Mouse (Mus musculus): ENCODE measurements around the gene Spef1.

Gene Spef1

DNA sequence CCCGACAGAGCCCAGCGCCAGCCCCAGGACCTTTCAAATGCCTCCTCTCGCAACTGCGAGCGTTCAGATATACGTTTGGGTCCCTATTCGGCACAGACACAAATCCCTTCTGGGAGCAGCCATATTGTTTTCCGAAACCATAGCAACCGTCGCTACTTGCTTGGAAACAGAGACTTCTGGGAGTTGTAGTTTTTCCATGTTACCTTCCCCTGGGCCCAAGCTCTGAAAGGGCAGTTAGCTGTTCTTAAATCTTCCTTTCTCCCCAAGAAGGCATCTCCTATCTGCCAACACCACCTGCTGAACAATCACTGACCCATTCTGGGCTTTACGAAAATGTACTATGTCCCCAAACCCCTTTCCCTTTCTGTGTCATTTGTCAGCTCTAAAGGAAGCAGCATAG, 12.4 kb downstream of the Spef1 start:
- peak; percentile 82 for DNase-seq (ENCODE audit: low read depth, low spot score)

DNA sequence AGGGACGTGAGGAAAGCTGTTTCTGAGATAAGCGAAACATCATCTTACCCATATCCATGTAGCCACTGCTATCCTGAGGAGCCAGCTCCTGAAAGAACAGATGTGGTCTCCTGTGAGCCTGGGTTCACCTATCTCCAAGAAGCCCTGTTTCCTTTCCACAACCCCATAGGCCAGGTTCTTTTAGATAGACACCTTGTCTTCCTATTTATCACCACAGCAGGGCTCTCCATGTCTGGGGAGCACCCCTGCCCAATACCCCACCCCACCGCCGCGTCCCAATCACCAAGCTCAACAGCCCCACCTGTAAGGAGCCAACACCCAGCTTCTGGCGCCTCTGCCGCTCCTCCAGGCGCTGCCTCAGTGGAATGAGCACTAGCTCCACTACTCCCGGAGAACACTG, 14.8 kb downstream of the Spef1 start:
- DNase-seq (ENCODE audit: low read depth, low spot score): no peak

DNA sequence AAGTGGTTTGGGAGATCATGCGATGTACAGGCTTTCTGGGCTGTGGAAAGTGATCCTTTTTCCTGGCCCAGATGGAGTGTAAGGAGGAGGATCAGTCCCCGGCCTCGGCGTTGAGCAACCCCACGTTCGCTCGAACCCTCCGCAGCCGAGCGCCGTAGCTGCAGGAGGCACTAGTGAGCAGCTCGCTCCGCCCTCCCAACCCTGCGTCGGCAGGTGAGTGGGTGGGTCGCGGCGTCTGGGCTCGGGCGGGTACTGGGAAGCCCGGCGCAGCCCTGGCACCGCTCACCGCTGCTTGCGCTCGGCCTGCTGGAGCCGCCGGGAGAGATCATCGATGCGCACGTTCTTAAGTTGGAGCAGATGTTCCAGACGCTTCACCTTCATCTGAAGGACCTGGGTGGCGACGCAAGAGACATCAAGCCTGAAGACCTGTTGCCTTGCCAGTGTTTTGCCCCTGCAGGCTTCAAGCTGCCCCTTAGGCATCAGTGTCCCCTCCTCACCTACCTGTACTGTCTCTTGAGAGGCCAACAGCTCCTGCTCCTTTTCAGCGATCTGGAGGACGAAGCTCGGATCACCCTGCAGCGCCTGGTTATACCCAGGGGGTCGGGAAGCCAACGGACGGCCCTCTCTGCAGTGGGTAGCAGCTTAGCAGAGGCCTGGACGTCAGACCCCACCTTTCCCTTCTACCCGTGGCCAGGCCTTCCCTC, 15.5 kb downstream of the Spef1 start:
- no peak for DNase-seq (ENCODE audit: low read depth, low spot score)

DNA sequence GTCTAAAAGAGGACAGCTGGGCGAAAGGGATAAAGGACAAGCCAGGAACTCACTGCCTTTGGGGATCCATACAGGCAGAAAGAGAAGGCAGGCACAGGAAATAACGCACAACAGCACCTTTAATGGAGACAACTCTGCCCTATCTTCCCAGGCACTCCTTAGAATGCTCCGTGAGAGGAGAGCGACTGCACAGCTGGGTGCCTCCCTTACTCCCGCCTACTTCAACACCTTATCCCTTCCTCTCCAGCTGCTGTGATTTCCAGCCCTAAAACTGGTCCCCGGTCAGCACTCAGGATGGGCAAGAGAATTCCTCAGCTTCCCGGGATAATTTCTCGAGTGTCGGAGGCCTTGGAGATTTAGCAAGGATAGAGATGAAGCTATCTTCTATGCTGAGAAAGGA, 16.1 kb downstream of the Spef1 start:
- no peak for DNase-seq (ENCODE audit: low read depth, low spot score)

DNA sequence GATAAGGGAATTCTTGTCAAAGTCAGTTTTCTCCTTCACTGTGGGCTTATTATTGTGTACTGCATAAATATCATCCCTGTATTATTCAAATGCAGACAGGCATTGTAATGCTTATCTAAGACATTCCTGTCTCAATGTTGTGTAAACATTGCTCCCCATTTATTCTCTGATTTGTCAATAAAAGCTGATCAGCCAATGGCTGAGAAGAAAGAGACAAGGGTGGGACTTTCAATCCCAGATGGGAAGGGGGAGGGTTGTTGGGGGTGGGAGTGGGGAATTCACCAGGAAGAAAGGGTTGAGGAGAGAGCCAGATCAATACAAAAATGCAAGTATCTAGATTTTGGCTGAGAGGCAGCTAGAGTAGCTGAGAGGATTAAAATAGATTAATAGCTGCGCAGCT, 18.2 kb downstream of the Spef1 start:
- no peak for DNase-seq (ENCODE audit: low read depth, low spot score)

DNA sequence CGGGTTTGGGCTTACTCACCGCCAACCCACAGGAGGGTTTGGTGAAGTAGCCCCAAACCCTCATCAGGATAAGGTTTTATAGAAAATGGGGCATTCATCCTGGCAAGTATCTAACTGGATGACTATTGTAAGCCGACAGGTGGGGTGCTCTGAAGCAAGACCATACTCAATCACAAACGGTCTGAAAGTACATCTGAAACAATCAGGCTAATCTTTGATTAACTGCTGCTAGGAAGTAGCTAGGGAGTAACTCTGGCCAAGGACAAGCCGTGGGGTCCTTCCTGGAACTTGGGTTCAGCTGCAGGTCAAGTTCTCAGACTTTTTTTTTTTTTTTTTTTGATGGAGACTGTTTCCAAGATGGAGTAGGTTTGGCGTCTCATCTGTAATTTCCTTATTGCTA, 19.1 kb downstream of the Spef1 start:
- no peak for DNase-seq (ENCODE audit: low read depth, low spot score)

DNA sequence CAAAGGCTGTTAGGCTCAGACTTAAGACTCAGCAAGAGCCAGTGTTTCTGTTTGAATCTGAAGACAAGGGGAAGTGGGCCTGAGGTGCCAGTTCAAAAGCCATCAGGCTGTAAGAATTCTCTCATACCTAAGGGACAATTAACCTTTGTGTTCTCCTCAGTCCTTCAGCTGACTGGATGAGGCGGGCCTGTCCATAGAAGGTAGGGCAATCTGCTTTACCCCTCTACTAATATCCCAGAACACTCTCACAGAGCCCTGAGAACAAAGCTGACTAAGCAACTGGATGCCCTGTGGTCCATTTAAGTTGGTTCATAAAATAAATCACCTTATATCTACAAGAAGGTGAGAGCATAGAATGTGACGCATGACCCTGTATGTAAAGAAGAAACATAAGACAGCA, 20.9 kb downstream of the Spef1 start:
- no peak for DNase-seq (ENCODE audit: low read depth, low spot score)

DNA sequence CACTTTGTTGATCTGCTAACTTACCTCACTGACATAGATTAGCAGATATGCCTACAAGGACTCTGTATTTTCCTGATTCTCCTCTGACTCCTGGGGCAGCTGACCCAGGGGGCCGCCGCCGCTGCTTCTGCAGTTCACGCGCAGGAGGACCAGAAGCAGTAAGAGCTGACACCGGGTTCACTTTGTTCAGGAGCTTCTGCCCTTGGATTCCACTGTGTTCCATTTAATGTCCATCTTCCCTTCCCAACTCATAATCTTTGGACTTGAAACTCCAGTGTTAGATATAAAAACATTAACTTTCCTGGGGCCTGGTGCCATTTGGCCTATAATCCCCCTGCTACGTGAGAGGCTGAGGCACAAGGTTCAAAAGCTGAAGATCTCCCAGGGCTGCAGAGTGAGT, 23.2 kb downstream of the Spef1 start:
- no peak for DNase-seq (ENCODE audit: low read depth, low spot score)

DNA sequence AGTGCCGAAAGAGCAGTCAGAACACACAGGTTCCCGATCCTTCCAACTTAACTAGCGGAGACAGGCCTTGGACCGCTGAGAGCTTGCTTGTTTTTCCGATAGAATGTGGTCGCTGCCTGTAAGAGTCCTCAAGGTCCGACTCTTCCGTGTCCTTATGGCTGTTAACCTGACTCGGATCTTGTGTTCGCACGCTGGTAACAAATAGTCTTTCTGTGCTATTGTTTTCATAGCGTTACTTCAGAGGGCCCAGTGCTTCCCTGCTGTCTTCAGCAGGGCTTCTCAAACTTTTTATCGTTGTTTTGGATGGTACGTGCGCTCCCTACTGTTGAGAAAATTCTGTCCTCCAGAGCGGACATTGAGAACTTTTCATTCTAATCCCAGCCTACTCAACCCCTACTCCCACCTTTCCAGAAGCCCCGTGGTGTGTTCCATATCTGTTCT, 26.4 kb downstream of the Spef1 start:
- peak; percentile 35 for DNase-seq (ENCODE audit: low read depth, low spot score)

DNA sequence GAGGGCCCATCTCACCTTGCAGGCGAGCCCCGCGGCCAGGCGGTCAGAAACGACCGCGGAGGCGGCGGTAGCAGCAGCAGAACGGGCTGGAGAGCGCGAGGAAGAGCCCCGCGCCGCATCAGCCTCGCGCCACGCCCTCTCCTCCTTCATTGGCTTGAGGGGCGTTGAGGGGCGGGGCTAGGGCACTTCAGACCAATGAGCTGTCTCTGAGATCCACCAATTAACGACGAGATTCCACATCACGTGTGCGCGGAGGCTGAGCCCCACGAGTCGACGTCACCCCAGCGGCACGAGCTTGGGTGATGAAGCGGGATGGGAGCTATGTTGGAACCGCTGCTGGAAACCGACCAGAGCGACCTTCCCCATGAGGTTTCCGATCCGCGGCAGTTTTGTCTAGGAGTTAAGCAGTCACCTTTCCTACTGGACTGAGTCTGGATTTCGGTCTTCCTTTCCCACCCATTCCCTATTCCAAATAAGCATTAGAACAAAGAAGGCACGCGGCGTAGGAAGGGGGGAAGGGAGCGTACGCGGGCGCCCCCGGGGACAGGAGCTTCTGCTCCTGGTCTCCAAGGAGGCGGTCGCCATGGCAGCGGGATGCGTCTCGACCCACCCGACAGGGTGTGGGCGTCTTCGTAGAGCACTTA, 27.0 kb downstream of the Spef1 start, which contains the start of gene 1700037H04Rik:
Gene 1700037H04Rik, minus strand, starts transcription at position 144 of the 644 bp plus-strand sequence.
- peak; percentile 99 for DNase-seq (ENCODE audit: low read depth, low spot score)

DNA sequence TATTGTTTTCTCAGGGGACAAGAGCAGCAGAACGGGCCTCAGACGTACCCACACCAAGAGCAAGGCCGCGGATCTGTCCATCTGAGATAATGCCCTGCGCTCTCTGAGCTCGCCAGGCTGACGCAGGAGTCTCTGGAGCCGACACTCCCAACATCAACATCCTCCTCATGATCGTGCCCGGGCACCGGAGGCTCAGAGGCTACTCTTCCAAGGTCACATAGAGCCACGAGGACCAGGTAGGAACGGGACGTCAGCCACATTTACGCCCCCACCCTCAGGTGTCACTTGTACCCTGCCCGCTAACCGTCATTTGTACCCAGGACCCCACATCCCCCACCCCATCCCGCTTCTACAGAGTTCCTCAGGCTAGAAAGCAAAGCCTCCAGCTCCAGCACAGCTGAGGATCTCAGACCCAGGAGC, 27.6 kb downstream of the Spef1 start:
- peak; percentile 43 for DNase-seq (ENCODE audit: low read depth, low spot score)

DNA sequence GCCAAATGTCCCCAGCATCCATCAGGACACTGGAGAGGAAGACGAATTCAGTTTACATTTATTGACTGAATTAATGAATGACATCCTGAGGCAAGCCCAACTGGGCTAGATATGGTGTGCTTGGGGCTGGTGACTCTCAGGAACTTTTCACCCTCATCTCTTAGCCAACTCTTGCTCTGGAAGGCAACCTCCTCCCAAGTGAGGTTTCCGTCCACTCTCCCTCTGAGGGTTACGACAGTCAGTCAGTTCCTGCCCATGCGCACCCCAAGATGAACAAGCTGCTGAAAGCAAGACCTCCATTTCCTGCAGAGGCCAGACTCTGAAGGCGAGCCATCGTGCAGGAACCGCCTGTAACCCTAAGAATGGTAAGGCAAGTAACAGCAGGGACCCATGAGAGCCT, 30.1 kb downstream of the Spef1 start:
- DNase-seq (ENCODE audit: low read depth, low spot score): no peak

DNA sequence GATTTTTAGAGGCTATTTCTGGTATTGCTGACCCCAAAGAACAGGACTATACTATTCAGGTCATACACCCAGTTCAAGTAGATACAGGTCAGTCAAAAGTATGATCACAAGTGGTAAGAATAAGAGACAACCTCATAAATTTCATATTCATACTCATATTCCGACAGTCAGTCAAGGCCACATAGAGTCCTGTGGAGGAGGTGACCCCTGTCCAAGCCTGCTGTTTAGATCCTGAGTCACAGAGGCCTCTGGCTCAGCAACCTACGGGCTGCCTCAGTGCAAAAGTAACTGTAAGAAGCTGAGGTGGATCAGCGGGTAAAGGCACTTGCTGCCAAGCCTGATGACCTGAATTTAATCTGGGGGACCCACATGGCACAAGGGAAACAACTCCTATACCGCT, 33.0 kb downstream of the Spef1 start:
- no peak for DNase-seq (ENCODE audit: low read depth, low spot score)

DNA sequence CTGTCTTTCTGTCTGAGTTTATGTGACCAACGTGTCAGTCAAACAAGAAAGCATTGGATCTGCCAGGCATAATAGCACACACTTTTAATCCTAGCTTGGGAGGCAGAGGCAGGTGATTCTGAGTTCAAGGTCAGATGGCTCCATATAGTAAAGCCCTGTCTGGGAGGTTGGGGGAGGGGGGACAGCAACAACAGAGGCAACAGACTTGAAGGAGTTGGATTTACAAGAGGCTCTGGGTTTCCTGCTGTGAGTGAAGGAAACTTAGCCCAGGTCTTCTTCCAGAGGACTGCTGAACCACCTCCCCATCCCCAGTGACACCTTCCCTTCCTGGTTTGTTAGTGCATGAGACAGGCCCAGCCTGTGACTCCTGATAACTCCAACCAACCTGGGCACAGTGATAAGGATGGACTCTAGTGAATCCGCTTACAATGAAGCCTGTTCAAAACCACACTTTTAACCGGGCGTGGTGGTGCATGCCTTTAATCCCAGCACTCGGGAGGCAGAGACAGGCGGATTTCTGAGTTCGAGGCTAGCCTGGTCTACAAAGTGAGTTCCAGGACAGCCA, 34.8 kb downstream of the Spef1 start:
- no peak for DNase-seq (ENCODE audit: low read depth, low spot score)

DNA sequence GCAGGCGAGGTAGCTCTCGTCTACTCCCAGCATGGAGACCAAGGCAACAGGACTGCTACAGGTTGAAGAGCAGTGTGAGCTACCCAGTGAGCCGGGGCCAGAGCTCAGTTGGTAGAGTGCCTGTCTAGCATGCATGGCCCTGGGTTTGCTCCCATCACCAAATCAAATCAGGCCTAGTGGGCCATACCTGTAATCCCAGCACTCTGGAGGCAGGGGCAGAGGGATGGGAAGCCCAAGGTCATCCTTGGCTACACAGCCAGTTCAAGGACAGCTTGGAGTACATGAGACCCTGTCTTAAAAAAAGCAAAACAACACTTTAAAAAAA, 37.9 kb downstream of the Spef1 start:
- no peak for DNase-seq (ENCODE audit: low read depth, low spot score)

DNA sequence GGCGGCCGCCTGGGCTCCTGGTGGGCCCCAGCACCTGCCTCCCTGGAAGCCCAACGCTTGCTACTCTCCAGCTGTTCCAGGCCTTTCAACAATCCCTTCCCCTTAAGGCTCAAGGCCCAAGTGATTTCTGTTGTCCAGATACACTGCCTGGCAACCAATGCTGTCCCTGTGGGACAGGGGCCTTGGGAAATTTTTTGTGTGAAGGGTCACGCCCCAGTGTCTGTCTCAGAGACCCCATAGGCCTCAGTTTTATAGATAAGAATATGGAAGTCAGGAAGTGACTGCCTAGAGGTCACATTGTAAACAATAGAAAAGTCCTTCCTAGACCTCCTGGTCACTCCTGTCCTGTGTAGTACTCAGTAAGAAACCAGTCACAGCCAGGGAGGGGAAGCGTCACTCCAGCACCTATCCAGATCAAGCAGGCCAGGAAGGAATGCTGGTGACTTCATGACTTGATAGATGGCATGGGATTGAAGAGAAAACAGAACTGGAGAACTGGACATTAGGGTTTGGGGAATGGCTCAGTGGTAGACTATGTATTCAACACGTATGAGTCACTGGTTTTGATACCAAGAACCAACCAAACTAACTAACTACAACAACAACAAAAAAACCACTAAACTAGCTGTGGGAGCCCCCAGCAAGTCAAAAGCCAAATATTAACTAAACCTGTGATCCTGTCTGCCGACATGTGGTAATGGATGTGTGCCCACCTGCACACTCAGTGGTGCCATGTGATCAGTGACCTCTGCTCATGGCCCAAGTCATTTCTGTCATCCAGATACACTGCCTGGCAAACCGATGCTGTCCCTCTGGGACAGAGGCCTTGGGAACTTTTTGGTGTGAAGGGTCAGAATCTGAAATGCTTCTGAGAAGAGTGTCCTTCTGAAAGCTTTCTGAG, 38.5 kb downstream of the Spef1 start:
- DNase-seq (ENCODE audit: low read depth, low spot score): no peak

DNA sequence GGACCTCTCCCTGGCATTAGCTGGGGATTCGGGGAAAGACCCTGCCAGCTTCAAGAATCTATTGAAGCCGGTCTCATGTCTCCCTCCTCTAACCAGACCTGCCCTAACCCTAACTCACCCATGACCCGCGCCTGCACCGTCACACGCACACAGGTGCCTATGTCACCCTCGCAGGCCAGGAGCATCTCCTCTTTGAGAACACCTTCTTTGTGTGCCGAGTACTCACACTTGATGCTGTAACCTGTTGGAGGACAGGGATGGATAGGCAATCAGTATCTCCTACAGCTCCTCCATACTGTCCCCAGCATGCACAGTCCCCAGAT, 40.1 kb downstream of the Spef1 start:
- no peak for DNase-seq (ENCODE audit: low read depth, low spot score)

DNA sequence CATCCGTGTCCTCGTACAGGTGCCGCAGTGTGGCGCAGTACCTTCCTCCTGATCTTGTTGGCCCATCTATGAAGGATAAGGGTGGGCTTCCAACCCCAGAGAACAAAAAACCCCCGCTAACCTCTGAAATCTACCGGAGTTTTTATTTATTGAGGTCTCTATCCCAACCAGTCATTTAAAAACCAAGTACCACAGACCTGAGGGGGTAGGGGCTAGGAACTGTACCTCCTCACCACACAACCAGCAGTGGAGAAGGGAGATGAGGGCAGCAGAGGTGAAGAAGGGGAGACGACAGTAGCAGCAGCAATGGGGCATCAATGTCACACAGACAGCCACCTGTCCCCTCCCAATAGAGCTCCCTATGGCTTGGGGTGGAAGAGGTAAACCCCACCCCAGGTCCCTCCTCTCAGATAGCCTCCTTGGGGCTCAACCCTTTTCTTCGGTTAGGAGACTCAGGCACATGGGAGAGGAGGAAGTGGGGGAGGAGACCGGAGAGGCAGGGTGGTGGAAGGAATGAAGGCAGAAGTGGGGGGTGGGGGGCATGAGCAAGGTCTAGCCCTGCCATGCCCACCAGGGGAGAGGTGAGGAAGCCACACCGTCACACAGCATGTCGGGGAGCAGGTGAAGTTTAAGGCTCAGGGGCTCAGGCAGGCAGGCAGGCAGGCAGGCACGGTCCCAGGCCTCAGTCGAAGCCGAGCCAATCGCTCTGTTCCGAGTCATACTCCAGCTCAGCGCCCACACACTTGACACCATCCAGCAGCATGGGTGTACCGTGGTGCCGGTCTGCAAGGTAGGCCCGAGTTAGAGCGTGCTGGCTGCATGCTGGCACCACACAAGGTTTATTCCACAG, 40.7 kb downstream of the Spef1 start:
- DNase-seq (ENCODE audit: low read depth, low spot score): no peak

DNA sequence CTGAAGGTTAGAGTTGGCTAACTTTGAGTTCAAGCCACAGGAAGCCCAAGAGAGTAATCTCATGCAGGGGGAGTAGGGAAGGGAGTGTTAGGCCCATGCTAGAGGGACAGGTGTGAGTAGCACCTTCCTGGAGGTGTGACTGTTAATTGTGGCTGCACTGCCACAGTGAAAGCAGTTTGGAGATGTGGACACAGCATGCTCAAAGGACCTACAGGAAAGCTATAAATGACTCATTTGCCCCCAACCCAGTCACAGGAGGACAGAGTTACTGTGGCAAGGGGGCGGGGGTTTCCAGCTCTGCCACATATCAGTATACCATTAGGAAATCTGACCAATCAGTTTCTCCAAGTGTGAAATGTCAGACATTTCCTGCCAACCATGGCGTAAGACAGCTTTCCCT, 41.5 kb downstream of the Spef1 start:
- no peak for DNase-seq (ENCODE audit: low read depth, low spot score)

DNA sequence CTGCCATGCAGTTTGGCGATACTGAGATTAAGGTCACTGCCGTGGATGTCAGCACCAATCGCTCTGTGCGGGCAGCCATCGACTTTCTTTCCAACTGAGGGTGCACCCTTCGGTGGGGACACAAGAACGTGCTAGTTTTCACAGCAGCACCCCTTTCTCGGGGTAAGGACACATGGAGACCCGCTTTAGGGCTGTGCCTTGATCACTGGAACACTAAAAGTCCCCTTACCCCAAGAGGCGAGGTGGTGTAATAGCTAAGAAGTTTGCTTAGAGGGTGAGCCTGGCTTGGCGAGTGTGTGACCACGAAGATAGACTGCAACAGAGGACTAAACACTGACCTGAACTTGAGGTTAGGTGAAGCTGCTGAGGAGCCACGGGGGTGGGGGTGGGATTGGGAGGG, 42.0 kb downstream of the Spef1 start:
- no peak for DNase-seq (ENCODE audit: low read depth, low spot score)

DNA sequence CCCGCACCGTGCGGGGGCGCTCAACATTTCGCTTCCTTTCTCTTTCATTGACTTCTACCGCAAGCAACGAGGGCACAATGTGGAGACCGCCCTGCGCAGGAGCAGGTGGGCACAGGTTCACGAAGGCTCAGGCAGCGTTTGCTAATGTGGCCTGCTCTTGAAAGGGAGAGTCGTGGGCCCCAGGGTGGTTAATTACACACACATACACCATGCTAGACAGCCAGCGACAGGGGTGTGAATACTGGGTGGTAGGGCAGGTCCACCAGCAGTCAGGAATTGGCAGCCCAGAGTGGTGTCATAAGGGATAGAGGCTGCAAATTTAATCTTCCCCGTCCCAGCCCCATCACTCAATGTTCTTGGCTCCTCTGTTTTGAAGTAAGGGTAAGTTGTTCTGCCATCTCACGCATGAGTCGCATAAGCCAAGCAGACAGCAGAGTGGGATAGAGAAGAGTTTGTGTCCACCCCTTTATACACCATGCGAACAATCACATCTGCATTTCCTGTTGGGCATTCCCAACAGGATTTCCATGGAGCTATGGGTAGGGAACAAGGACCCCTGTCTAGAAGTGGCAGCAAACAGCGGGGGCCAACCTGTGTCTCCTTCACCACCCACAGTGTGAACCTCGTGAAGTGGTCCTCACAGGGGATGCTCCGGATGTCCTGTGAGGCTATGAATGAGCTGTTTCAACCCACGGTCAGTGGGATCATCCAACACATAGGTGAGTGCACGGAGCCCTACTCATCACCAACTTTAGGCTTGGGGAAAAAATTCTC, 43.9 kb downstream of the Spef1 start:
- DNase-seq (ENCODE audit: low read depth, low spot score): no peak
